Mouse (Mus musculus): ENCODE measurements at regions not wholly inside any gene's neighbourhood (a gene's known extent, or its start where the extent isn't known, plus 50 kb on each side); places are given as distances from the start of the nearest gene placed in this dataset.

DNA sequence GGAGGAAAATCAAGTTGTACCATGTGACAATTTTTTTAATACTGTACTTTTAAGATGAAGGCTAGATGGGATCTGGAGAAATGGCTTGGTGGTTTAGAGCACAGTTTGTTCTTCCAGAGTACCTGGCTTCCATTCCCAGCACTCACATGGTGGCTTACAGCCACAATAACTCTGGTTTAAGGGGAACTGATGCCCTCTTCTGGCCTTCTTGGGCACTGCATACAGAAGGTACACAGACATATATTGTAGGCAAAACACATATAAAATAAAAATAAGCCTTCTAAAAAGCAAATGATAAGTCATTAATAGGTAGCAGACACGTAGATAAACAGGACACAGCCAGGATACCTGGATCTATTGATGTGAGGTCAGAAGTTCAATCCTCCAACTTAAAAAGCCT is 56.3 kb upstream of the Tnrc6a start:
- TF ChIP-seq CTCF (IDR thresholded peaks at IDR 0.05; ENCODE audit: low read depth), result peak; percentile 47
- TF ChIP-seq EP300 (optimal IDR thresholded peaks at IDR 0.05), result no peak
